Mouse (Mus musculus): ENCODE measurements at regions not wholly inside any gene's neighbourhood (a gene's known extent, or its start where the extent isn't known, plus 50 kb on each side); places are given as distances from the start of the nearest gene placed in this dataset.

DNA sequence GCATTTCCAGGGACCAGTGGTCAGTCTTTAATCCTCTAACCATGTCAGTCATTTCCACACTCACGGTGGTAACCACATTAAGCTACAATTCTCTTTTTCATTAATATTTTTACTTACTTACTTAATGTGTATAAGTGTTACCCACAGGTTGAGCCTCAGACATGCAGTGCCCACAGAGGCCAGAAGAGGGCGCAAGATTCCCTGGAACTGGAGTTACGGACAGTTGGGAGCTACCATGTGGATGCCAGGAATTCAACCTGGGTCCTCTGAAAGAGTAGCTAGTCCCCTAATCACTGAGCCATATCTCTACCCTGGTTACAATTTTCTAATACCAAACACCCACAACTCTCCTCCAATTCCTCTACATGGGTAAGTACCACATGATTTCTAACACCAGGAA, 420.5 kb downstream of the Lrig3 start:
- TF ChIP-seq GABPA (IDR thresholded peaks at IDR 0.05; ENCODE audit: insufficient replicate concordance, low read depth, low read length) (no peak), CTCF (conservative IDR thresholded peaks at IDR 0.05 in 1 of 2, IDR thresholded peaks at IDR 0.05 in 1 of 2; ENCODE audit: low read depth in 2 of 2, low read length in 2 of 2) (0 out of 4 replicates have a peak, but pooled peaks of 1 of the 2 experiments have one; percentile 13)
- no peaks in the 10 kb centered on the region for H3K27me3 ChIP-seq (replicated peaks)
- H3K36me3 ChIP-seq (replicated peaks in 1 of 2; ENCODE audit: control insufficient read depth in 1 of 2, insufficient read depth in 1 of 2, low read length in 1 of 2), result no peaks in the 10 kb centered on the region
- H3K4me1 ChIP-seq (ENCODE audit: control insufficient read depth in 1 of 2, insufficient read depth in 2 of 2), result no peaks in the 10 kb centered on the region
- no peak overlapping the region for H3K27ac ChIP-seq (ENCODE audit: insufficient read depth, low read depth)
- no peaks in the 10 kb centered on the region for H3K79me2 ChIP-seq (replicated peaks; ENCODE audit: control insufficient read depth, extremely low read depth, insufficient read depth, poor library complexity, severe bottlenecking)
- H3K4me3 ChIP-seq (replicated peaks in 1 of 3; ENCODE audit: low read depth in 2 of 3, low read length in 2 of 3, poor library complexity in 1 of 3), result no peak overlapping the region
- in situ Hi-C loops (cut with MboI; ENCODE audit: low pct_ligation_motif_present, low pct_unique_long_range_greater_than_20kb, low sequenced_read_pairs) (no loop called here), dilution Hi-C loops (cut with MboI; ENCODE audit: extremely low pct_ligation_motif_present, extremely low pct_unique_long_range_greater_than_20kb, low sequenced_read_pairs) (no loop called here)
- DNase-seq (ENCODE audit: extremely low read depth), result no peak
- H3K4me2 ChIP-seq (ENCODE audit: insufficient read depth, low read depth, poor library complexity, severe bottlenecking), result no peak overlapping the region
- peaks cover 33% of the 10 kb centered on the region for H3K9me3 ChIP-seq (replicated peaks; ENCODE audit: low read length)
- no peak overlapping the region for H3K9ac ChIP-seq (ENCODE audit: insufficient read depth, low read depth)

DNA sequence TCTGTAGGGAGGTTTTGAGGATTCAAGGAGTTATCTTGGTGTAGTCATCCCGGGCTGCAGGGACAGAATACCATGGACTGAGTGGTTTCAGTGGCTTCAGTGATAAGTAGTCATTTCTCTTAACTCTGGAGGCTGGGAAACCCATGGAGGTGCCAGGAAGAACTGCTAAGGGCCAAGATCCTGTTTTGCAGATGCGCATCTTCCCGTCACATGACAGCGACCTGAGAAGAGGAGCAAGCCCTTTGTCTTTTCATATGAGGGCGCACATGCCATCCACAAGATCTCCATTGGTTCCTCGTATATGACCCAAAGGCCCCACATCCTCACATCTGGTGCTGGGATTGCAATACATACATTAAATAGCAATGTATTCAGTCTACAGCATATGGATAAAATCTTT, 419.7 kb downstream of the Lrig3 start:
- no peaks in the 10 kb centered on the region for H3K36me3 ChIP-seq (replicated peaks in 1 of 2; ENCODE audit: control insufficient read depth in 1 of 2, insufficient read depth in 1 of 2, low read length in 1 of 2)
- H3K4me1 ChIP-seq (ENCODE audit: control insufficient read depth in 1 of 2, insufficient read depth in 2 of 2), result no peaks in the 10 kb centered on the region
- no peak overlapping the region for H3K9ac ChIP-seq (ENCODE audit: insufficient read depth, low read depth)
- no peak overlapping the region for H3K4me3 ChIP-seq (replicated peaks in 1 of 3; ENCODE audit: low read depth in 2 of 3, low read length in 2 of 3, poor library complexity in 1 of 3)
- in situ Hi-C loops (cut with MboI; ENCODE audit: low pct_ligation_motif_present, low pct_unique_long_range_greater_than_20kb, low sequenced_read_pairs), result no loop called here
- no peak for DNase-seq (ENCODE audit: extremely low read depth)
- no peaks in the 10 kb centered on the region for H3K27me3 ChIP-seq (replicated peaks)
- H3K27ac ChIP-seq (ENCODE audit: insufficient read depth, low read depth), result no peak overlapping the region
- TF ChIP-seq NRF1 (IDR thresholded peaks at IDR 0.05; ENCODE audit: low read depth, low read length) (no peak), SMC3 (IDR thresholded peaks at IDR 0.05; ENCODE audit: low read depth, low read length) (no peak), RCOR1 (conservative IDR thresholded peaks at IDR 0.05; ENCODE audit: low read depth, low read length) (no peak), NELFE (IDR thresholded peaks at IDR 0.05; ENCODE audit: low read depth, low read length) (no peak), EP300 (IDR thresholded peaks at IDR 0.05; ENCODE audit: low read length) (no peak), ELF1 (IDR thresholded peaks at IDR 0.05; ENCODE audit: low read depth, low read length) (no peak), MXI1 (IDR thresholded peaks at IDR 0.05; ENCODE audit: low read depth, low read length) (no peak), JUND (conservative IDR thresholded peaks at IDR 0.05; ENCODE audit: low read depth, low read length) (no peak), IRF4 (IDR thresholded peaks at IDR 0.05; ENCODE audit: low read depth, low read length) (no peak), ZC3H11A (IDR thresholded peaks at IDR 0.05; ENCODE audit: low read depth, low read length) (no peak), POLR2AphosphoS2 (IDR thresholded peaks at IDR 0.05; ENCODE audit: low read depth, low read length) (no peak), ZKSCAN1 (IDR thresholded peaks at IDR 0.05; ENCODE audit: borderline replicate concordance, low read depth, low read length) (no peak), ETS1 (conservative IDR thresholded peaks at IDR 0.05; ENCODE audit: low read depth, low read length) (no peak), E2F4 (IDR thresholded peaks at IDR 0.05; ENCODE audit: insufficient replicate concordance, low read depth, low read length) (no peak), GABPA (IDR thresholded peaks at IDR 0.05; ENCODE audit: insufficient replicate concordance, low read depth, low read length) (no peak), PAX5 (IDR thresholded peaks at IDR 0.05; ENCODE audit: low read length) (no peak), JUN (IDR thresholded peaks at IDR 0.05; ENCODE audit: insufficient read depth, low read depth, low read length) (no peak), POLR2A (IDR thresholded peaks at IDR 0.05; ENCODE audit: low read depth, low read length) (no peak), USF1 (IDR thresholded peaks at IDR 0.05; ENCODE audit: low read depth, low read length) (no peak)
- no peaks in the 10 kb centered on the region for H3K79me2 ChIP-seq (replicated peaks; ENCODE audit: control insufficient read depth, extremely low read depth, insufficient read depth, poor library complexity, severe bottlenecking)
- dilution Hi-C loops (cut with MboI; ENCODE audit: extremely low pct_ligation_motif_present, extremely low pct_unique_long_range_greater_than_20kb, low sequenced_read_pairs), result no loop called here
- H3K9me3 ChIP-seq (replicated peaks; ENCODE audit: low read length), result peaks cover 35% of the 10 kb centered on the region
- H3K4me2 ChIP-seq (ENCODE audit: insufficient read depth, low read depth, poor library complexity, severe bottlenecking), result no peak overlapping the region
